Mouse (Mus musculus): ENCODE results near the gene Nat9. TPM values are rescaled to one million over a fixed set of nuclear protein-coding genes. Genes with fewer than 3 reads are reported as not detected.

The Nat9 gene
- polyA plus RNA-seq, 1 experiment = 16.9 TPM

DNA sequence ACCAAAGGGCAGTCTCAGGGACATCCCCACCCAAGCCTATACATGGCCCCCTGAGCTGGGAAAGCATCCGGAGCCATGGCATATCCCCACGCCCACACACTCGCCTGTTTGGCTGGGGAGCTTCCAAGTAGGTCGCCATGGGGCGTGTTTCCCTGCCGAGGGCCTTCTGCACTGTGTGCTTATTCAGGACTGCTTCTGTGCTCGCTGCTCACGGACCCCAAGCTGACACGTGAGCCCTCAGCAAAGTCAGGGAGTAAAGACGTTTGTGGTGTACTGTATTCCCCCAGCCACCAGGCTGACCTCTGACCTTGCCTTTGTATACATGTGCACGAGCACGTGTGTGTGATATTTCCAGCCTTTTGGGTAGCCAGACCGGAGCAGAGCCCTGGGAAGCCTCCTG lies 24.5 kb upstream of the Nat9 start:
- TF ChIP-seq POLR2A (IDR thresholded peaks at IDR 0.05; ENCODE audit: borderline replicate concordance, extremely low read depth, insufficient read depth, insufficient read length, poor library complexity, severe bottlenecking) (no peak), CTCF (IDR thresholded peaks at IDR 0.05; ENCODE audit: borderline replicate concordance, extremely low read depth, insufficient read depth, insufficient read length) (no peak)
- no peak for DNase-seq (ENCODE audit: low read depth)

DNA sequence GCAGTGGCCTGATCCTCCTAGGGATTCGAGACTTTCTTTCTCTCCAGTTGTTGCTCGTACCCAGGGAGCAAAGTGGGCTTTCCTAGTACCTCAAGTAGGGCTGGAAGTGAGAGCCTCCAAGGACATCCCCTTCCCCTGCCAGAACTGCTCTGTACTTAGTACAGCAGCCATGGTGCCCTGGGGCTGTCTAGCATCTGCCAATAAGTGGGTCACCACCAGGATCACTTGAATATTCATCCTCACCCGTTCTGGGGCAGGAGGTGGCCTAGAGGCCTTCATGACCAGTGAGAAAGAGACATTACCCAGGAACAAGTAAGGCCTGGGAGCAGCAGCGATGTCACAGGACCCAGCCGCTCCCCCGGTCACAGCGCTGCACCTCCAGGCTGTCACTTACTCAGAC lies 22.3 kb upstream of the Nat9 start:
- TF ChIP-seq CTCF (IDR thresholded peaks at IDR 0.05; ENCODE audit: borderline replicate concordance, extremely low read depth, insufficient read depth, insufficient read length) (no peak), POLR2A (IDR thresholded peaks at IDR 0.05; ENCODE audit: borderline replicate concordance, extremely low read depth, insufficient read depth, insufficient read length, poor library complexity, severe bottlenecking) (no peak)
- DNase-seq (ENCODE audit: low read depth) = no peak

DNA sequence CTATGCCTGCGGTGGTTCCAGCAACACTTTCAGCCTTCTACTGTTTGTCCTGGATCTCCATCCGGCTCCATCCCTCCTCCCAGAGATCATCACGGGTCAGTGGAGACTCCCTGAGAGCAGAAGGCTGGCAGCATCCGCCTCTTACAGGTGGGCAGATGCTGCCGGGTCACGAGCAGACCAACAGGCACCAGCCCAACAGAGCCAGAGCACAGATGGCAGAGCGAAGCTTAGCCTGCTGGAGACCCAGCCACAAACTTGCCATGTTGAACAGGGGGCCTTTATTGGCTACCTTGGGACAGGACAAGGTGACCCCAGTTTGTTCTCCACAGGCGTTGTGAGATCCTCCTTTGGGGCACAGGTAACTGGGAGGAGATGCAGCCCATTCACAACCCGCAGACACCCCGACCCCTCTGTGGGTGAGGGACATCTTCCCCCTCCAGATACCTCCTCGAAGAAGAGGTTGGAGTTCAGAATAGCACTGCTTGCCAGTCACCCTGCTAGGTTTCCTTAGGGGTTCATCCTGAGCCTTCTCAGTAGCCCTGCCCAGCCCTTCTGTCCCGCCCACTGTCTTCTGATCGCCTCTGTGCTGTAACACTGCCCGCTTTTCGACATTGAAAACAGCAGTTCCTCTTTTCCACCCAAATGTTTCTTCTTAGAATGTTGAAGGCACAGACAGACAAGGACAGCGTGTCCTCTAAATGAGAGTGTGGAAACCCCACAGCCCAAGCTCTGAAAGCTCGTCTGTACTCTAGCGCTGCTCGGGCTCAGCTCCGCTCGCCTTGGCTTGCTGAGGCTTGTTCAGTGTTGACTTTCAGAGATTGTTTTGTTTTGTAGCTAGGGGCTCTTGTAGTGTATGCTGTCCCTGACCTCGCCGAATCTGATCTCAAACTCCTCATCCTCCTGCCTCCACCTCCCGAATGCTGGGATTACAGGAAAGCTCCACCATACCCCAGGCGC lies 21.4 kb upstream of the Nat9 start:
- no peak for DNase-seq (ENCODE audit: low read depth)
- TF ChIP-seq CTCF (IDR thresholded peaks at IDR 0.05; ENCODE audit: borderline replicate concordance, extremely low read depth, insufficient read depth, insufficient read length) = no peak
- no peak for TF ChIP-seq POLR2A (IDR thresholded peaks at IDR 0.05; ENCODE audit: borderline replicate concordance, extremely low read depth, insufficient read depth, insufficient read length, poor library complexity, severe bottlenecking)

DNA sequence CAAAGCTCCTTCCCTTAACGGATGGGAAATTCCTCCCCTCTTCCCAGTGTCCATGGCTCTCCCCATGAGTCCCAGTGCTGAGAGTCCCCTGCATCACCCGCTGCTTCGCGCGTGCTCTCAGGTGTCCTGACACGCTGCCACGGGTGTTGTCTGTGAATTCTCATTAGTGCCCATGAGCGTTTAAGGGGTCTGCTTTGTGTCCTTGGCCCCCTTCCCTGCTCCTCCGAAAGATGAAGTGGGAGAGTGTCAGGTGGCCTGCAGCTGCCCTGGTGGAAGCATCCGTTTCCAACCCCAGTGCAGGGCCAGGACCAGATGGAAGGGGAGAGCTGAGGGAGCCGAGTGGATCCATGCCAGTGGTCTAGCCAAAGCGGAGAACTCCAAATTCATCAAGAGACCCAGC lies 20.5 kb upstream of the Nat9 start:
- peak; percentile 49 for DNase-seq (ENCODE audit: low read depth)
- no peak for TF ChIP-seq CTCF (IDR thresholded peaks at IDR 0.05; ENCODE audit: borderline replicate concordance, extremely low read depth, insufficient read depth, insufficient read length)
- no peak for TF ChIP-seq POLR2A (IDR thresholded peaks at IDR 0.05; ENCODE audit: borderline replicate concordance, extremely low read depth, insufficient read depth, insufficient read length, poor library complexity, severe bottlenecking)

DNA sequence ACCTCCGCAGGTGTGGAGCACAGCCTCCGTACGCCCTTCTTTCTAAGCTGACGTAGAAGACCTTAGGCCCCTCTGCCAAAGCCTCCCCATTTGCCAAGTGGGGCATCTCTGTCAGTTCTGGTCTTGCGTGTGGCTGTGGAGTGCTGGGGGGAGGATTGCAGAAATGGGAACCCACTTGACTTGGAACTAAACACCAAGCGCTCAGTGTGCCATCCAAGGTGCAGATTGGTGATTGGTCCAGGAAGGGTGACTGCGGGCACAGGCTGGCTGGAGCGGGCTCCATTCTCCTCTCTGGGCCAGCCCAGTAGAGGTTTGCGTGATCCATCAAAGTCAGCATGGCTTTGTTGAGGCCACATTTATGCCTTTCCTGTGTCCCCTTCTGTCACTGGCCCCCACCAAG lies 15.1 kb upstream of the Nat9 start:
- TF ChIP-seq CTCF (IDR thresholded peaks at IDR 0.05; ENCODE audit: borderline replicate concordance, extremely low read depth, insufficient read depth, insufficient read length) (no peak), POLR2A (IDR thresholded peaks at IDR 0.05; ENCODE audit: borderline replicate concordance, extremely low read depth, insufficient read depth, insufficient read length, poor library complexity, severe bottlenecking) (no peak)
- no peak for DNase-seq (ENCODE audit: low read depth)

DNA sequence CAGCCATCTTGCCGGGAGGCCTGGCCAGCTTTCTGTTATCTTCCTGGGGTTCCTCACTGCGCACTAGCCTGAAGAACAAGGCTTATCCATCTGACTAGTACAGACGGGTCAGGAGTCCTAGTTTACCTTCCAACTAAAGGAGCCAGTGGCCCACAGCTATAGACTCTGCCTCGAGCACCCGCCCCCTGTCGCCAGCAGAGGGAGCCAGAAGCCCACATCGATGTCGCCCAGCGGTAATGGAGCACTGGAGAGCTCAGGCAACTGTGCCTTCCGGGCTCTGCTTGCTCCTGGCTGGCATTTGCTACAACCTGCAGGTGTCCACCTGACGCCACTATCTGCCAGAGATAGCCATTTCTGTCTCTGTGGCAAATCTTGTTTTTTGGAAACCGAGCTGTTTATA lies 14.7 kb upstream of the Nat9 start:
- DNase-seq (ENCODE audit: low read depth) = peak; percentile 85
- TF ChIP-seq CTCF (IDR thresholded peaks at IDR 0.05; ENCODE audit: borderline replicate concordance, extremely low read depth, insufficient read depth, insufficient read length) (peak; percentile 98), POLR2A (IDR thresholded peaks at IDR 0.05; ENCODE audit: borderline replicate concordance, extremely low read depth, insufficient read depth, insufficient read length, poor library complexity, severe bottlenecking) (no peak)

DNA sequence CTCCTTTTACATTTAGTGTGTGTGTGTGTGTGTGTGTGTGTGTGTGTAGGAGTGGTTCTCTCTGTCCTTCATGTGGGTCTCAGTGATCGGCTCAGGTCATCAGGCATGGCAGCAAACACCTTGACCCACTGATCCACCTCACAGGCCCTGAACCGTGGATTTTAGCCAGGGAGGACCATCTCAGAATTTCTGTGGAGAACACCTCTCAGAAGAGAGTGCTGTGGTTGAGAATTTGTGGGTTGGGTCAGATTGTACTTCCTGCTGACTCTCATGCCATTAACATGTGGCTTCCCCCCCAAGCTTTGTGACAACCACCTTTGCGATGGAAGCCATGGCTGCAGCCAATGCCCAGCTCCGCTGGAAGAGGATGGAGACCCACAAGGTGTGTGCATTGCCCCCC lies 12.9 kb upstream of the Nat9 start:
- no peak for TF ChIP-seq POLR2A (IDR thresholded peaks at IDR 0.05; ENCODE audit: borderline replicate concordance, extremely low read depth, insufficient read depth, insufficient read length, poor library complexity, severe bottlenecking)
- TF ChIP-seq CTCF (IDR thresholded peaks at IDR 0.05; ENCODE audit: borderline replicate concordance, extremely low read depth, insufficient read depth, insufficient read length) = no peak
- no peak for DNase-seq (ENCODE audit: low read depth)

DNA sequence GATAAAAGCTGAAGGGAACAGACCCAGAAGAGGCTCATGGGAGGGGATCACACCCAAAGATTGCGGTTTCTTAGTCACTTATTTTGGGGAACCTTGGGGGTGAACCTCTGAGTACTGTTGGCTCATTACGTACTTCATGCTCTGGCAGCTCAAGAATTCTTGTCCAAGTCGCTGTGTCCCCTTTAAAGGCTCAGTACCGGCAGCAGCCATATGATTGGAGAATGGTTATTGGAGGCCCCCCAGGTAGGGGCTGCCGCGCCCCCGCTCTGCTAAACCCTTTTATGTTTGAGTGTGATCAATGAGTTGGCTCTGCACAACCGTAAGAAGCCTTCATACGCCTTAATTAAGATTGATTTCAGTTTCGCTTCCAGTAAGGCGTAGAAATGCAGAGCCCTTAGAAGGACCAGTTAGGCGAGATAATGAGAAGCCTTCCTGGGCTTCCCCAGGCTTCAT lies 11.3 kb upstream of the Nat9 start:
- no peak for DNase-seq (ENCODE audit: low read depth)
- TF ChIP-seq CTCF (IDR thresholded peaks at IDR 0.05; ENCODE audit: borderline replicate concordance, extremely low read depth, insufficient read depth, insufficient read length) (no peak), POLR2A (IDR thresholded peaks at IDR 0.05; ENCODE audit: borderline replicate concordance, extremely low read depth, insufficient read depth, insufficient read length, poor library complexity, severe bottlenecking) (no peak)

DNA sequence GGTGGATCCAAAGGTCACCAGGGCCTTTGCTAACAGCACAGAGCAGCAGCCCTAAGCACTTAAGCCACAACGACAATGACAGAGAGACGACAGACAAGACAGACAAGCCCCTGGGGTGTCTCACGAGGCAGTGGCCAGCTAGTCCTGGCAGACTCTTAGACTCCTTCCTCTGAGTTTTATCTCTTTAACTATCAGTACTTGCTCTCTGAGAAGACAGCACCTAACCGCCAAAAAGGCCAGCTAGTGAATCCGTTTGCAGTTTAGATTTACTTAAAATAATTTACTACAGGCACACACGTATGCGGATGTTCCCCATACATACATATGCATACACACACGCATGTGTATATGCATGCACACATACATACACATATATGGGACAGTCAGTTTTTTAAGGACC lies 9.9 kb upstream of the Nat9 start:
- no peak for TF ChIP-seq CTCF (IDR thresholded peaks at IDR 0.05; ENCODE audit: borderline replicate concordance, extremely low read depth, insufficient read depth, insufficient read length)
- TF ChIP-seq POLR2A (IDR thresholded peaks at IDR 0.05; ENCODE audit: borderline replicate concordance, extremely low read depth, insufficient read depth, insufficient read length, poor library complexity, severe bottlenecking) = no peak
- DNase-seq (ENCODE audit: low read depth) = no peak

DNA sequence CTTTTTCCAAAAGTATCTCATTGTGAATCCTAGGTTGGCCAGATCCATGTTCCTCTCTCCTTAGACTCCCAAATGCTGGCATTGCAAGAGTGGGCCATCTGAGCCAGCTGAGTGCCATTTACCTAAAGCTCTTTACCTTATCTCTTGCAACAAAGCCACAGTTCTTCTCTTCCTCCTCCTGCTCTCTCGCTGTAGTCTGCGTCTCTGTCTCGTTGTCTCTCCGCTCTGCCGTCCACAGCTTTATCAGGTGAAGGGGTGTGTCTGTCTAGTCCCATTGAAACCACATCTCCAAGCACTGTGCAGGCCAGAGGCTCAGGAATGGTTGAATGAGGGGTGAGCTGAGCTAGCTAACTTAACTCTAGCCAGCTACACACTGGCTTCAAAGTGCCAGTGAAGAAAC lies 8.3 kb upstream of the Nat9 start:
- DNase-seq (ENCODE audit: low read depth) = no peak
- TF ChIP-seq CTCF (IDR thresholded peaks at IDR 0.05; ENCODE audit: borderline replicate concordance, extremely low read depth, insufficient read depth, insufficient read length) = no peak
- TF ChIP-seq POLR2A (IDR thresholded peaks at IDR 0.05; ENCODE audit: borderline replicate concordance, extremely low read depth, insufficient read depth, insufficient read length, poor library complexity, severe bottlenecking) = no peak

DNA sequence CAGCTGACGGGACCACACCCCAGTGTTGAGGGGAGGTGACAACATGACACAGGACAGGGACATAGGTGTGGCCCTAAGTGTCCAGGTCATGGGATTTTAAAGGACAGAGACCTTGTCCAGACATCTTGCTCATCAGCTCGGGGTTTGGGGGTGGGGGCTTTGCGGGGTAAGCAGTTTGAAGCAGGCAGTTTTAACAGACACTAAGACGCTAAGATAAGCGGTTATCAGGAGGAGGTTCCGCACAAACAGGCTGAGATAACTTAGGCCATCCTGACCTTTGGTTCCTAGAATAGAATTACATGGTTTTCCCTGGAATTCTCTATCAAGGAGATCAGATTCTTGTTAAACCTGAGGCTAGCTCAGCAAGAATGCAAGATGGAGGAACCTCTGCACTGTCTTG lies 7.0 kb upstream of the Nat9 start:
- no peak for TF ChIP-seq CTCF (IDR thresholded peaks at IDR 0.05; ENCODE audit: borderline replicate concordance, extremely low read depth, insufficient read depth, insufficient read length)
- TF ChIP-seq POLR2A (IDR thresholded peaks at IDR 0.05; ENCODE audit: borderline replicate concordance, extremely low read depth, insufficient read depth, insufficient read length, poor library complexity, severe bottlenecking) = no peak
- DNase-seq (ENCODE audit: low read depth) = no peak

DNA sequence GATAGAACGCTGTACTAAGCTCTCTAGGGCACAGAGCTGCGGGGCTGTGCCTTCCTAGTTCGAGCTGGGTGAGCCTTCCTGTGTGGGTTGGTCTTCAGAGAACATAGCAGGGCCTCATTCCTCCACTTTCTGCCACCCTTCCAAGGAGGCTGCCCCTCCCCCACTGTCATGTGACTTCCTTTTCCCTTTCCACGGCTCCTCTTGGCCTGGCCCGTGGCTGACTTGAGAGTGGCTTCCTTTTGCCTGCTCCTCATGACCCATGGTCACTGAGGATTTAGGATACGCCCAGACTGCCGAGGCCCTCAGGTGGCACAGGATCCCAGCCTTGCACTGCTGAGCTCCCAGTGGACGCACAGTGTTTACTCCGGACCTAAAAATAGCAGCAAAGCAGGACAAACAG lies 4.5 kb upstream of the Nat9 start:
- no peak for DNase-seq (ENCODE audit: low read depth)
- TF ChIP-seq CTCF (IDR thresholded peaks at IDR 0.05; ENCODE audit: borderline replicate concordance, extremely low read depth, insufficient read depth, insufficient read length) = no peak
- TF ChIP-seq POLR2A (IDR thresholded peaks at IDR 0.05; ENCODE audit: borderline replicate concordance, extremely low read depth, insufficient read depth, insufficient read length, poor library complexity, severe bottlenecking) = no peak

Measured in brain, embryonic 14.5 days (tissue).